Mouse (Mus musculus): ENCODE results near the gene N4bp2l1. TPM values are rescaled to one million over a fixed set of nuclear protein-coding genes. Genes with fewer than 3 reads are reported as not detected.
A peak's percentile ranks its signal among the peaks of the same experiment; 100 is the strongest.

N4bp2l1 gene
- polyA plus RNA-seq, 1 experiment from 2014 or later = 19.8 TPM

GRCm38 (mm10) chr5:150561376-150561775 is 35.6 kb downstream of the N4bp2l1 start:
- Histone ChIP-seq H3K27me3 (ENCODE audit: control insufficient read depth, insufficient read depth, low read length) (no peaks in the 10 kb centered on the region), H3K9me3 (ENCODE audit: control insufficient read depth, low read length) (no peaks in the 10 kb centered on the region), H3K4me1 (ENCODE audit: control insufficient read depth, insufficient read depth, low read length) (no peaks in the 10 kb centered on the region), H3K4me3 (ENCODE audit: low read depth, low read length) (no peak overlapping the region), H3K4me2 (ENCODE audit: low read depth, low read length) (no peak overlapping the region), H3K36me3 (ENCODE audit: control insufficient read depth, insufficient read depth, low read length) (peaks cover 5% of the 10 kb centered on the region; the same call in 1 of the 2 replicates), H3K27ac (ENCODE audit: low read depth, low read length) (no peak overlapping the region), H3K9ac (replicated peaks; ENCODE audit: low read depth, low read length) (no peak overlapping the region)
- ATAC-seq (ENCODE audit: low read depth) = no peak

- no peak for ATAC-seq (ENCODE audit: low read depth)
- no peaks in the 10 kb centered on the region for H3K4me1 ChIP-seq (ENCODE audit: control insufficient read depth, insufficient read depth, low read length)
- H3K4me3 ChIP-seq (ENCODE audit: low read depth, low read length) = no peak overlapping the region
- WGBS = over 99% methylated on average over 5 of the region's 5 CpGs
- no peaks in the 10 kb centered on the region for H3K27me3 ChIP-seq (ENCODE audit: control insufficient read depth, insufficient read depth, low read length)
- H3K27ac ChIP-seq (ENCODE audit: low read depth, low read length) = no peak overlapping the region
- H3K36me3 ChIP-seq (ENCODE audit: control insufficient read depth, insufficient read depth, low read length) = peaks cover 5% of the 10 kb centered on the region; the same call in 1 of the 2 replicates
- H3K9ac ChIP-seq (replicated peaks; ENCODE audit: low read depth, low read length) = no peak overlapping the region
- H3K4me2 ChIP-seq (ENCODE audit: low read depth, low read length) = no peak overlapping the region
- H3K9me3 ChIP-seq (ENCODE audit: control insufficient read depth, low read length) = no peaks in the 10 kb centered on the region
Measured at GRCm38 (mm10) chr5:150560851-150561250, 36.1 kb downstream of the N4bp2l1 start.

- no peak overlapping the region for H3K9ac ChIP-seq (replicated peaks; ENCODE audit: low read depth, low read length)
- no peak overlapping the region for H3K27ac ChIP-seq (ENCODE audit: low read depth, low read length)
- ATAC-seq (ENCODE audit: low read depth) = no peak
- no peaks in the 10 kb centered on the region for H3K27me3 ChIP-seq (ENCODE audit: control insufficient read depth, insufficient read depth, low read length)
- H3K4me3 ChIP-seq (ENCODE audit: low read depth, low read length) = no peak overlapping the region
- no peak overlapping the region for H3K4me2 ChIP-seq (ENCODE audit: low read depth, low read length)
- no peaks in the 10 kb centered on the region for H3K9me3 ChIP-seq (ENCODE audit: control insufficient read depth, low read length)
- peaks cover 5% of the 10 kb centered on the region; the same call in 1 of the 2 replicates for H3K36me3 ChIP-seq (ENCODE audit: control insufficient read depth, insufficient read depth, low read length)
- no peaks in the 10 kb centered on the region for H3K4me1 ChIP-seq (ENCODE audit: control insufficient read depth, insufficient read depth, low read length)
- 93% methylated on average over 6 of the region's 6 CpGs for WGBS
Measured at GRCm38 (mm10) chr5:150559519-150560103, 37.4 kb downstream of the N4bp2l1 start.

- Histone ChIP-seq H3K4me2 (ENCODE audit: low read depth, low read length) (no peak overlapping the region), H3K36me3 (ENCODE audit: control insufficient read depth, insufficient read depth, low read length) (peaks cover 10% of the 10 kb centered on the region; the same call in 1 of the 2 replicates), H3K4me1 (ENCODE audit: control insufficient read depth, insufficient read depth, low read length) (no peaks in the 10 kb centered on the region), H3K9me3 (ENCODE audit: control insufficient read depth, low read length) (no peaks in the 10 kb centered on the region), H3K4me3 (ENCODE audit: low read depth, low read length) (no peak overlapping the region), H3K27me3 (ENCODE audit: control insufficient read depth, insufficient read depth, low read length) (no peaks in the 10 kb centered on the region), H3K9ac (replicated peaks; ENCODE audit: low read depth, low read length) (no peak overlapping the region), H3K27ac (ENCODE audit: low read depth, low read length) (no peak overlapping the region)
- ATAC-seq (ENCODE audit: low read depth) = no peak
- WGBS = 58% methylated on average over 3 of the region's 3 CpGs
Measured at GRCm38 (mm10) chr5:150551637-150552036, 45.4 kb downstream of the N4bp2l1 start.

- no peak for ATAC-seq (ENCODE audit: low read depth)
- Histone ChIP-seq H3K4me1 (ENCODE audit: control insufficient read depth, insufficient read depth, low read length) (no peaks in the 10 kb centered on the region), H3K4me2 (ENCODE audit: low read depth, low read length) (no peak overlapping the region), H3K27ac (ENCODE audit: low read depth, low read length) (no peak overlapping the region), H3K9ac (replicated peaks; ENCODE audit: low read depth, low read length) (no peak overlapping the region), H3K4me3 (ENCODE audit: low read depth, low read length) (no peak overlapping the region), H3K36me3 (ENCODE audit: control insufficient read depth, insufficient read depth, low read length) (peaks cover 6% of the 10 kb centered on the region; the same call in 1 of the 2 replicates), H3K27me3 (ENCODE audit: control insufficient read depth, insufficient read depth, low read length) (no peaks in the 10 kb centered on the region), H3K9me3 (ENCODE audit: control insufficient read depth, low read length) (no peaks in the 10 kb centered on the region)
- 94% methylated on average over 2 of the region's 2 CpGs for WGBS
Measured at GRCm38 (mm10) chr5:150543184-150543583, 53.8 kb downstream of the N4bp2l1 start.

DNA sequence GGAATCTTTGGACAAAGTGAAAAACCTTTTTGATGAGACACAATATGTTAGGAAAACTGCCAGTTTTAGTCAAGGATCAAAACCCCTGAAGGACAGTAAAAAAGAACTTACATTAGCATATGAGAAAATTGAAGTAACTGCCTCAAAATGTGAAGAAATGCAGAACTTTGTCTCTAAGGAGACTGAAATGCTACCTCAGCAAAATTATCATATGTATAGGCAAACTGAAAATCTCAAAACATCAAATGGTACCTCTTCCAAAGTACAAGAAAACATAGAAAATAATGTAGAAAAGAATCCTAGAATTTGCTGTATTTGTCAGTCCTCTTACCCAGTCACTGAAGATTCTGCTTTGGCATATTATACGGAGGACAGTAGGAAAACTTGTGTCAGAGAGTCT is 55.7 kb downstream of the N4bp2l1 start:
- Histone ChIP-seq H3K4me2 (ENCODE audit: low read depth, low read length) (no peak overlapping the region), H3K4me1 (ENCODE audit: control insufficient read depth, insufficient read depth, low read length) (no peaks in the 10 kb centered on the region), H3K4me3 (ENCODE audit: low read depth, low read length) (no peak overlapping the region), H3K36me3 (ENCODE audit: control insufficient read depth, insufficient read depth, low read length) (peaks cover 12% of the 10 kb centered on the region; the same call in 1 of the 2 replicates), H3K27ac (ENCODE audit: low read depth, low read length) (no peak overlapping the region), H3K9ac (replicated peaks; ENCODE audit: low read depth, low read length) (no peak overlapping the region), H3K9me3 (ENCODE audit: control insufficient read depth, low read length) (no peaks in the 10 kb centered on the region), H3K27me3 (ENCODE audit: control insufficient read depth, insufficient read depth, low read length) (no peaks in the 10 kb centered on the region)
- ATAC-seq (ENCODE audit: low read depth) = no peak
- 98% methylated on average over 1 of the region's 1 CpGs for WGBS

DNA sequence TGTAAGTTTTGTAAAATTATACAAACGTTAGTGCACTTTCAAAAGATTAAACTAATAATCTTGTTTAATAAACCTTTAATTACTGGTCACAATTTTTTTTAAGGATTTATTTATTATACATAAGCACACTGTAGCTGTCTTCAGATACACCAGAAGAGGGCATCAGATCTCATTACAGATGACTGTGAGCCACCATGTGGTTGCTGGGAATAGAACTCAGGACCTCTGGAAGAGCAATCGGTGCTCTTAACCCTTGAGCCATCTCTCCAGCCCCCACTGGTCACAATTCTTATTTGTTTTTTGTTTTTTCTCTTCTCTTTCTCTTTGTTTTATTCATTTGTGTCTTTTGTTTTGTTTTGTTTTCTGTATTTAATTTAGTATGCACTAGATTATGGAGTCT is 71.7 kb downstream of the N4bp2l1 start:
- 0 out of 2 replicates have a peak, but pooled peaks cover 3% of the 10 kb centered on the region for H3K4me1 ChIP-seq (ENCODE audit: control insufficient read depth, insufficient read depth, low read length)
- H3K4me2 ChIP-seq (ENCODE audit: low read depth, low read length) = no peak overlapping the region
- H3K4me3 ChIP-seq (ENCODE audit: low read depth, low read length) = no peak overlapping the region
- 91% methylated on average over 2 of the region's 2 CpGs for WGBS
- no peaks in the 10 kb centered on the region for H3K9me3 ChIP-seq (ENCODE audit: control insufficient read depth, low read length)
- no peak overlapping the region for H3K27ac ChIP-seq (ENCODE audit: low read depth, low read length)
- ATAC-seq (ENCODE audit: low read depth) = no peak
- H3K36me3 ChIP-seq (ENCODE audit: control insufficient read depth, insufficient read depth, low read length) = no peaks in the 10 kb centered on the region
- H3K27me3 ChIP-seq (ENCODE audit: control insufficient read depth, insufficient read depth, low read length) = no peaks in the 10 kb centered on the region
- no peak overlapping the region for H3K9ac ChIP-seq (replicated peaks; ENCODE audit: low read depth, low read length)

DNA sequence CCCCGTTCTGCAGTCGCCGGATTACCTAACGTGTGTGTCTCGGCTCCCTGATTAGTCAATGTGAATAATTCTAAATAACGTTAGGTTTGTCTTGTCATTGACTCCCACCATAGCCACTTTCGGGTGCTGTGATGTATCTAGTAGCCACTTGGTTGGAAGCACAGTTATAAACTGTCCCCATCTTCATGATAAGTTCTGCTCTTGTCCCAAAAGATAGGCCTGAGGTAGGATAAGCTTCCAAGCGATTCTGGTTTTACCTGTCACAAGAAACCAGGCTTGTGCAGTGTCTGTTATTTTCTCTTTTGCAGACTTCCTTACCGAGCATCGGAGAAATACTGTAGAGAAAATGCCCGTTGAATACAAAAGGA is 74.1 kb downstream of the N4bp2l1 start:
- H3K9ac ChIP-seq (replicated peaks; ENCODE audit: low read depth, low read length) = peak overlapping the region; percentile 76
- no peaks in the 10 kb centered on the region for H3K9me3 ChIP-seq (ENCODE audit: control insufficient read depth, low read length)
- 9% methylated on average over 11 of the region's 11 CpGs for WGBS
- peak overlapping the region; percentile 71 for H3K4me3 ChIP-seq (ENCODE audit: low read depth, low read length)
- peak overlapping the region; percentile 64 for H3K4me2 ChIP-seq (ENCODE audit: low read depth, low read length)
- H3K36me3 ChIP-seq (ENCODE audit: control insufficient read depth, insufficient read depth, low read length) = no peaks in the 10 kb centered on the region
- H3K4me1 ChIP-seq (ENCODE audit: control insufficient read depth, insufficient read depth, low read length) = 0 out of 2 replicates have a peak, but pooled peaks cover 3% of the 10 kb centered on the region
- no peak; the same call in 1 of the 2 replicates for ATAC-seq (ENCODE audit: low read depth)
- H3K27ac ChIP-seq (ENCODE audit: low read depth, low read length) = peak overlapping the region; percentile 52
- no peaks in the 10 kb centered on the region for H3K27me3 ChIP-seq (ENCODE audit: control insufficient read depth, insufficient read depth, low read length)

GRCm38 (mm10) chr5:150521937-150522866 is 74.8 kb downstream of the N4bp2l1 start, which contains the start of gene Brca2:
Gene Brca2, plus strand, starts transcription at chr5:150522630.
- WGBS = 6% methylated on average over 60 of the region's 63 CpGs
- H3K9me3 ChIP-seq (ENCODE audit: control insufficient read depth, low read length) = no peaks in the 10 kb centered on the region
- peak within 1 kb of the TSS; percentile 64 for H3K4me2 ChIP-seq (ENCODE audit: low read depth, low read length)
- peak within 1 kb of the TSS; percentile 76 for H3K9ac ChIP-seq (replicated peaks; ENCODE audit: low read depth, low read length)
- H3K36me3 ChIP-seq (ENCODE audit: control insufficient read depth, insufficient read depth, low read length) = no peaks in the 10 kb centered on the region
- H3K4me1 ChIP-seq (ENCODE audit: control insufficient read depth, insufficient read depth, low read length) = 0 out of 2 replicates have a peak, but pooled peaks cover 3% of the 10 kb centered on the region
- H3K27me3 ChIP-seq (ENCODE audit: control insufficient read depth, insufficient read depth, low read length) = no peaks in the 10 kb centered on the region
- ATAC-seq (ENCODE audit: low read depth) = peak; percentile 97
- H3K4me3 ChIP-seq (ENCODE audit: low read depth, low read length) = peak within 1 kb of the TSS; percentile 71
- H3K27ac ChIP-seq (ENCODE audit: low read depth, low read length) = peak within 1 kb of the TSS; percentile 52
